Mouse (Mus musculus) cerebral cortex, adult 2 months (tissue): ENCODE results near the gene Zfp969.

Experiments used
- WGBS: fragments of 180-500 bp; shearing (Covaris S2); methylation state at CpG from one replicate; pipeline ENCODE4 v1.1.7; 2018; 5-methylcytosine and 5-hydroxymethylcytosine counted together

Gene Zfp969

DNA sequence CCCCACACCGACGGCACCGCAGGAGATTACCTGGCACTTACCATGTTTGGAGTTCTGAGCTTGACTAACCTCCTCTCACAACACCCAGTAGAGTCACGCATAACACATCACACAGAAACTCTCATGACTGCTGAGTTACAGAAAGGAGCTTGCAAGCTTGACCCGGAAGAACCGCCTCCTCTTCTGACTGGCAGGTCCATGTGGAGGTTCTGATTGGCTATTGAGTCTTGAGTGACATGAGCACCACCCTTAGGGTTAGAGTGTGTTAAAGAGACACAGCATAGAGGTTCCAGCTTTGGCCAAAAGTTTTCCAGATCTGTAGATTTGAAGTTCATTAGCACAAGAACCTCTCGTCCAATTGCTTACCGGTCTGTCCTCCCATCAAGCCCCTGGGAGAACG lies at the start of gene Zfp969:
Zfp969 (minus strand) TSS at position 101 of the 400 bp plus-strand sequence.
- no CpG with 5 or more reads among the region's 9 CpGs for WGBS

DNA sequence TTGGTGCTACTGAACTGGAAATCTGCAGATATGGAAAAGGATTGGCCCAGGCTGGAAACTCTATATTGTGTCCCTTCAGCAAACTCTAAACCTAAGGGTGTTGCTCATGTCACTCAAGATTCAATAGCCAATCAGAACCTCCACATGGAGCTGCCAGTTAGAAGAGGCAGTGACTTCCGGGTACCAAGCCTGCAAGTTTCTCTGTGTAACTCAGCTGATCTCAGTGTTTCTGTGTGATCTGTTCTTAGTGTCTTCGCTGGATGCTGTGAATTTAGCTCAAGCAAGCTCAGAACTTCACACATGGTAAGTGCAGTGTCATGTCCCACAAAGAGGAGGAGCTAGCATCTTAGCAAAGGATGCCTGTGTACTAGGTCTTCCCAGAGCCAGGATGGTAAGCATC lies 37.8 kb upstream of the Zfp969 start, which contains the start of gene Gm2007:
Gm2007 (plus strand) TSS at position 301 of the 400 bp plus-strand sequence.
- WGBS = no CpG with 5 or more reads among the region's 2 CpGs

DNA sequence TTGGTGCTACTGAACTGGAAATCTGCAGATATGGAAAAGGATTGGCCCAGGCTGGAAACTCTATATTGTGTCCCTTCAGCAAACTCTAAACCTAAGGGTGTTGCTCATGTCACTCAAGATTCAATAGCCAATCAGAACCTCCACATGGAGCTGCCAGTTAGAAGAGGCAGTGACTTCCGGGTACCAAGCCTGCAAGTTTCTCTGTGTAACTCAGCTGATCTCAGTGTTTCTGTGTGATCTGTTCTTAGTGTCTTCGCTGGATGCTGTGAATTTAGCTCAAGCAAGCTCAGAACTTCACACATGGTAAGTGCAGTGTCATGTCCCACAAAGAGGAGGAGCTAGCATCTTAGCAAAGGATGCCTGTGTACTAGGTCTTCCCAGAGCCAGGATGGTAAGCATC lies 59.8 kb downstream of the Zfp969 start, which contains the start of gene Gm11007:
Gm11007 (plus strand) TSS at position 301 of the 400 bp plus-strand sequence.
- WGBS = no CpG with 5 or more reads among the region's 2 CpGs
